Mouse (Mus musculus) thymus, adult 2 months (tissue): ENCODE results near the gene Trappc2l.

Experiments used
- CTCF ChIP-seq: fragments of 200-500 bp; IDR thresholded peaks from 2 replicates; pipeline ENCODE4 v1.5.1; 2012; ENCODE audit warnings: mild to moderate bottlenecking, control low read depth, low read length, moderate library complexity, borderline replicate concordance; ENCODE audit not compliant: control insufficient read depth, poor library complexity, insufficient read depth; ENCODE audit errors: extremely low read depth
- POLR2A ChIP-seq: fragments of 200-500 bp; IDR thresholded peaks from 2 replicates; pipeline ENCODE4 v1.6.1; 2012; ENCODE audit warnings: mild to moderate bottlenecking, low read length, control low read depth, moderate library complexity; ENCODE audit not compliant: control insufficient read depth, poor library complexity, insufficient read depth; ENCODE audit errors: extremely low read depth

GRCm38 (mm10) chr8:122586749-122587148 is 24.7 kb upstream of the Trappc2l start:
- TF ChIP-seq POLR2A (no peak), CTCF (no peak)
